Mouse (Mus musculus): ENCODE data around the gene Prex1. TPM values are rescaled to one million over a fixed set of nuclear protein-coding genes. Genes with fewer than 3 reads are reported as not detected.
"Not testable (repeated sequence)": the region's sequence is repeated elsewhere in the genome, so short reads cannot be mapped to it uniquely, and the experiment has no call there.

Gene Prex1
- total RNA-seq, 2 experiments from 2014 or later = 60.8 to 86.4 TPM

- ATAC-seq (replicated peaks; ENCODE audit: low FRiP score, poor library complexity, severe bottlenecking) = no peak
These were observed 172.3 kb downstream of the Prex1 start for GRCm38 (mm10) chr2:166541112-166541928.

- ATAC-seq (replicated peaks; ENCODE audit: low FRiP score, poor library complexity, severe bottlenecking) = no peak
These were observed 173.4 kb downstream of the Prex1 start for GRCm38 (mm10) chr2:166540216-166540615.

GRCm38 (mm10) chr2:166536896-166537295 is 176.7 kb downstream of the Prex1 start:
- ATAC-seq (replicated peaks; ENCODE audit: low FRiP score, poor library complexity, severe bottlenecking) = no peak

- ATAC-seq (replicated peaks; ENCODE audit: low FRiP score, poor library complexity, severe bottlenecking) = no peak
These were observed 178.1 kb downstream of the Prex1 start for GRCm38 (mm10) chr2:166535519-166535918.

- ATAC-seq (replicated peaks; ENCODE audit: low FRiP score, poor library complexity, severe bottlenecking) = no peak
These were observed 187.4 kb downstream of the Prex1 start for GRCm38 (mm10) chr2:166526204-166526603.

GRCm38 (mm10) chr2:166523156-166523890 is 190.3 kb downstream of the Prex1 start:
- ATAC-seq (replicated peaks; ENCODE audit: low FRiP score, poor library complexity, severe bottlenecking) = no peak

- no peak for ATAC-seq (replicated peaks; ENCODE audit: low FRiP score, poor library complexity, severe bottlenecking)
These were observed 191.0 kb downstream of the Prex1 start for GRCm38 (mm10) chr2:166522612-166523120.

GRCm38 (mm10) chr2:166521878-166522611 is 191.6 kb downstream of the Prex1 start:
- ATAC-seq (replicated peaks; ENCODE audit: low FRiP score, poor library complexity, severe bottlenecking) = no peak

GRCm38 (mm10) chr2:166521461-166521860 is 192.2 kb downstream of the Prex1 start:
- no peak for ATAC-seq (replicated peaks; ENCODE audit: low FRiP score, poor library complexity, severe bottlenecking)

- no peak for ATAC-seq (replicated peaks; ENCODE audit: low FRiP score, poor library complexity, severe bottlenecking)
These were observed 193.1 kb downstream of the Prex1 start for GRCm38 (mm10) chr2:166520536-166520935.

- not testable (repeated sequence) for ATAC-seq (replicated peaks; ENCODE audit: low FRiP score, poor library complexity, severe bottlenecking)
These were observed 196.0 kb downstream of the Prex1 start for GRCm38 (mm10) chr2:166517392-166518174.

GRCm38 (mm10) chr2:166516818-166517353 is 196.7 kb downstream of the Prex1 start:
- no peak for ATAC-seq (replicated peaks; ENCODE audit: low FRiP score, poor library complexity, severe bottlenecking)

Other genes with a start within 250 kb of the Prex1 start
- gene Trp53rkb, start 78.7 kb upstream of the Prex1 start, total RNA-seq (2015; ENCODE audit: low replicate concordance) = 0.72 and 2.5 TPM in 2 replicates
- 0.51 TPM in 1 of 2 replicates, not detected in the other for gene Trp53rkb, start 78.7 kb upstream of the Prex1 start, total RNA-seq (2017; ENCODE audit: low replicate concordance)
- 7.1 and 11.9 TPM in 2 replicates for gene Arfgef2, start 91.8 kb upstream of the Prex1 start, total RNA-seq (2015; ENCODE audit: low replicate concordance)
- gene Arfgef2, start 91.8 kb upstream of the Prex1 start, total RNA-seq (2017; ENCODE audit: low replicate concordance) = 16.3 and 19.1 TPM in 2 replicates
- 65.6 and 96.4 TPM in 2 replicates for gene Cse1l, start 192.2 kb upstream of the Prex1 start, total RNA-seq (2015; ENCODE audit: low replicate concordance)
- gene Cse1l, start 192.2 kb upstream of the Prex1 start, total RNA-seq (2017; ENCODE audit: low replicate concordance) = 121 and 143 TPM in 2 replicates

All from erythroid progenitor cell, adult 5-6 weeks (primary cell).